ENCODE assay signal across 8 mouse cellular contexts in the genomic region with DNA sequence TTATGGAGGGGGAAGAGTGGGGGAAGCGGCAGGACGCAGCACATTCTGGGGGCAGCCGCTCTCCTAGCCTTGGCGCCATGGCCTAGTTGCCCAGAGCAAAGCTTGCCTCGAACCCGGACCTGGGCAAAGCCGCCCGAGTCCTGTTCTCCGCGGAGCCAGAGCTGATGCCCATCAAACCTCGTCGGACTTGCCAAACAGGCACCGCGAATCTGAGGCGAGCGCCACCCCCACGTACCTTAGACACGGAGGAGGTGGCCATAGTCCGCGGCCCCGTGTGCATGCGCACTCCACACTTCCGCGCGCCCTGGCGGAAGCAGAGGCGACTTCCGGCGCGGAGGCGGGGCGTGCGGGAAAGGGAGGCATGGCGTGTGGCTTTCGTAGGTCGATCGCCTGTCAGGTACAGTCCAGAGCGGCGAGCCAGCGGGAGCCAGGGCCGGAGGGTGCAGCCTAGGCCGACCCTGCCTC. TPM values are rescaled to one million over a fixed set of nuclear protein-coding genes. Genes with fewer than 3 reads are reported as not detected.
DNase-seq lines count a peak whose midpoint lies in the region; ATAC-seq and TF ChIP-seq lines count a peak whose summit lies in the region.

A gene (minus strand): TSS at position 315 of the 465 bp plus-strand sequence.
A gene (plus strand): TSS at position 328 of the 465 bp plus-strand sequence.

- DNase-seq in G1E (ENCODE audit: low spot score): peak; percentile 74
- peak; percentile 93 to 96 for DNase-seq in cerebellum, adult 18-20 months
- DNase-seq in forebrain, postnatal 0 days: peak; percentile 92
- peak; percentile 92 for DNase-seq in heart, postnatal 4 days
- peak; percentile 81 to 90 for DNase-seq in layer of hippocampus, adult 8-10 months (ENCODE audit: low spot score in 2 of 2)
- DNase-seq in ovary, adult 18-20 months (ENCODE audit: low spot score): peak; percentile 84
- peak; percentile 92 for DNase-seq in thymus, postnatal 0 days (ENCODE audit: low spot score)

- H3K9me3 ChIP-seq in G1E (replicated peaks): no peaks in the 10 kb centered on the region
- H3K9me3 ChIP-seq in forebrain, postnatal 0 days (ENCODE audit: low read length): no peaks in the 10 kb centered on the region
- no peaks in the 10 kb centered on the region for H3K9me3 ChIP-seq in lung, embryonic 15.5 days

- H3K4me2 ChIP-seq in forebrain, postnatal 0 days (ENCODE audit: low read depth): peak within 1 kb of the TSS; percentile 90
- peak within 1 kb of the TSS; percentile 80 for H3K4me2 ChIP-seq in lung, embryonic 15.5 days

- peak within 1 kb of the TSS; percentile 86 for H3K27ac ChIP-seq in forebrain, postnatal 0 days (ENCODE audit: low read depth, low read length)
- peak within 1 kb of the TSS; percentile 87 for H3K27ac ChIP-seq in lung, embryonic 15.5 days

- H3K4me1 ChIP-seq in G1E (ENCODE audit: insufficient read depth, low read depth, low read length): peaks cover 29% of the 10 kb centered on the region
- H3K4me1 ChIP-seq in forebrain, postnatal 0 days (ENCODE audit: insufficient read depth): peaks cover 16% of the 10 kb centered on the region
- peaks cover 22% of the 10 kb centered on the region for H3K4me1 ChIP-seq in lung, embryonic 15.5 days

- ATAC-seq in G1E (ENCODE audit: extremely low read depth, insufficient number of reproducible peaks, low FRiP score, poor library complexity, severe bottlenecking): peak; percentile 71
- ATAC-seq in forebrain, postnatal 0 days: peak; percentile 99
- ATAC-seq in lung, embryonic 15.5 days (ENCODE audit: borderline replicate concordance, extremely low read depth, low FRiP score, low TSS enrichment): peak; percentile 99

- no peaks in the 10 kb centered on the region for H3K27me3 ChIP-seq in G1E (ENCODE audit: insufficient read depth, low read length)
- no peaks in the 10 kb centered on the region for H3K27me3 ChIP-seq in forebrain, postnatal 0 days (ENCODE audit: insufficient read depth, low read length)
- no peaks in the 10 kb centered on the region for H3K27me3 ChIP-seq in lung, embryonic 15.5 days

- WGBS in forebrain, postnatal 0 days: under 1% methylated on average over 42 of the region's 42 CpGs
- WGBS in lung, embryonic 15.5 days: under 1% methylated on average over 42 of the region's 42 CpGs

- peak within 1 kb of the TSS; percentile 91 for H3K4me3 ChIP-seq in G1E (ENCODE audit: low read depth, low read length)
- peak within 1 kb of the TSS; percentile 87 for H3K4me3 ChIP-seq in forebrain, postnatal 0 days (ENCODE audit: low read depth, low read length)
- H3K4me3 ChIP-seq in lung, embryonic 15.5 days: peak within 1 kb of the TSS; percentile 85

- H3K9ac ChIP-seq in forebrain, postnatal 0 days: peak within 1 kb of the TSS; percentile 85
- H3K9ac ChIP-seq in lung, embryonic 15.5 days: peak within 1 kb of the TSS; percentile 89

- TF ChIP-seq CTCF in G1E (IDR thresholded peaks at IDR 0.05; ENCODE audit: low read depth, low read length): no peak
- TF ChIP-seq CTCF in forebrain, postnatal 0 days (IDR thresholded peaks at IDR 0.05; ENCODE audit: low read depth): peak; percentile 62

- peaks cover 28% of the 10 kb centered on the region for H3K36me3 ChIP-seq in G1E (replicated peaks)
- peaks cover 5% of the 10 kb centered on the region; the same call in 1 of the 2 replicates for H3K36me3 ChIP-seq in forebrain, postnatal 0 days (ENCODE audit: insufficient read depth)
- H3K36me3 ChIP-seq in lung, embryonic 15.5 days: peaks cover 2% of the 10 kb centered on the region; the same call in 1 of the 2 replicates

RNA-seq across cellular contexts. Expression of the first gene that starts in this region (rescaled TPM):
- total RNA-seq in G1E (2014; fragmentation: Nextera tagmentation) (307 and 313 TPM in 2 replicates), G1E (2017) (150 and 157 TPM in 2 replicates)
- 6.2 and 6.7 TPM in 2 replicates for polyA plus RNA-seq in G1E (2012)
- 82.4 and 88.0 TPM in 2 replicates for total RNA-seq in forebrain, postnatal 0 days (2014; rRNA removed)
- polyA plus RNA-seq in forebrain, postnatal 0 days (2015; fragmentation: Nextera tagmentation; extraction: Ambion mirVana): 66.6 and 68.0 TPM in 2 replicates
- total RNA-seq in heart, postnatal 4 days (2021): 10 to 100 TPM; 47.8 to 52.3 TPM
- total RNA-seq in layer of hippocampus, adult 8-10 months (2022): 10 to 100 TPM; 53.1 to 61.6 (median 58.3) TPM
- 84.7 and 93.2 TPM in 2 replicates for polyA plus RNA-seq in lung, embryonic 15.5 days (2015; fragmentation: Nextera tagmentation; extraction: Ambion mirVana)
- 91.6 and 93.2 TPM in 2 replicates for polyA plus RNA-seq in thymus, postnatal 0 days (2015; fragmentation: Nextera tagmentation; extraction: Ambion mirVana)

RNA-seq across cellular contexts. Expression of the second gene that starts in this region (rescaled TPM):
- total RNA-seq in G1E (2014; fragmentation: Nextera tagmentation) (76.8 and 93.8 TPM in 2 replicates), G1E (2017) (49.3 and 54.9 TPM in 2 replicates)
- polyA plus RNA-seq in G1E (2012): 2.9 and 5.2 TPM in 2 replicates
- 28.7 and 30.5 TPM in 2 replicates for total RNA-seq in forebrain, postnatal 0 days (2014; rRNA removed)
- 42.4 and 48.8 TPM in 2 replicates for polyA plus RNA-seq in forebrain, postnatal 0 days (2015; fragmentation: Nextera tagmentation; extraction: Ambion mirVana)
- total RNA-seq in heart, postnatal 4 days (2021): 10 to 100 TPM; 30.1 to 33.6 TPM
- total RNA-seq in layer of hippocampus, adult 8-10 months (2022): 10 to 100 TPM; 22.2 to 35.8 (median 28.1) TPM
- 60.8 and 61.0 TPM in 2 replicates for polyA plus RNA-seq in lung, embryonic 15.5 days (2015; fragmentation: Nextera tagmentation; extraction: Ambion mirVana)
- polyA plus RNA-seq in thymus, postnatal 0 days (2015; fragmentation: Nextera tagmentation; extraction: Ambion mirVana): 51.5 and 52.9 TPM in 2 replicates

Comparison
In these comparisons a context has a peak if more than half of its experiments do, and no peak if none do; other contexts are left out.
1. Peak in every context shown above with its lines: DNase-seq, ATAC-seq, H3K4me3 ChIP-seq and H3K27ac ChIP-seq.